Mouse (Mus musculus) CD4-positive, CD25-positive, alpha-beta regulatory T cell, adult 4 months (primary cell): ENCODE data around the gene Fasn. TPM values are rescaled to one million over a fixed set of nuclear protein-coding genes. Genes with fewer than 3 reads are reported as not detected.

Source experiments
- polyA plus RNA-seq, 2 experiments: library from polyadenylated mRNA; unstranded; fragments of 100-300 nt; shearing (Covaris generic); gene quantifications; one replicate each; pipeline ENCODE4 v1.2.1; 2017

The Fasn gene
- polyA plus RNA-seq, 2 experiments from 2014 or later, result 24.1 to 34.8 TPM

Other genes starting within 250 kb of the Fasn start
- gene Arhgdia, start 242.9 kb downstream of the Fasn start, polyA plus RNA-seq, result 100 to 1,000 TPM; 554 to 866 TPM
- 10 to 100 TPM in 1 of 2 experiments, 1 to 10 TPM in 1; 8.5 to 42.6 TPM for gene Alyref, start 226.2 kb downstream of the Fasn start, polyA plus RNA-seq
- 100 to 1,000 TPM; 122 to 134 TPM for gene Anapc11, start 226.1 kb downstream of the Fasn start, polyA plus RNA-seq
- gene Npb, start 216.1 kb downstream of the Fasn start, polyA plus RNA-seq, result not detected
- gene Pcyt2, start 206.6 kb downstream of the Fasn start, polyA plus RNA-seq, result 100 to 1,000 TPM; 101 to 179 TPM
- 10 to 100 TPM; 66.4 to 66.7 TPM for gene Sirt7, start 199.3 kb downstream of the Fasn start, polyA plus RNA-seq
- 10 to 100 TPM; 11.3 to 16.0 TPM for gene Mafg, start 190.9 kb downstream of the Fasn start, polyA plus RNA-seq
- gene Pycr1, start 180.8 kb downstream of the Fasn start, polyA plus RNA-seq, result 1 to 10 TPM; 1.5 to 1.8 TPM
- gene Myadml2, start 176.4 kb downstream of the Fasn start, polyA plus RNA-seq, result not detected
- gene Notum, start 163.4 kb downstream of the Fasn start, polyA plus RNA-seq, result not detected
- 100 to 1,000 TPM in 1 of 2 experiments, 10 to 100 TPM in 1; 82.3 to 134 TPM for gene Aspscr1, start 151.6 kb downstream of the Fasn start, polyA plus RNA-seq
- gene Cenpx, start 110.8 kb downstream of the Fasn start, polyA plus RNA-seq, result 100 to 1,000 TPM; 152 to 156 TPM
- gene Lrrc45, start 110.6 kb downstream of the Fasn start, polyA plus RNA-seq, result 10 to 100 TPM; 26.8 to 34.4 TPM
- not detected for gene Rac3, start 103.1 kb downstream of the Fasn start, polyA plus RNA-seq
- gene Dcxr, start 97.3 kb downstream of the Fasn start, polyA plus RNA-seq, result 10 to 100 TPM; 15.1 to 17.4 TPM
- gene Cbr2, start 92.4 kb downstream of the Fasn start, polyA plus RNA-seq, result not detected
- 10 to 100 TPM in 1 of 2 experiments, 1 to 10 TPM in 1; 3.6 to 24.6 TPM for gene Hmga1b, start 61.8 kb downstream of the Fasn start, polyA plus RNA-seq
- gene Rfng, start 40.3 kb downstream of the Fasn start, polyA plus RNA-seq, result 1 to 10 TPM; 2.8 to 4.1 TPM
- 100 to 1,000 TPM; 126 to 160 TPM for gene Gps1, start 40.3 kb downstream of the Fasn start, polyA plus RNA-seq
- 10 to 100 TPM; 31.4 to 35.3 TPM for gene Dus1l, start 28.1 kb downstream of the Fasn start, polyA plus RNA-seq
- gene Ccdc57, start 108.3 kb upstream of the Fasn start, polyA plus RNA-seq, result 1 to 10 TPM in 1 of 2 experiments, under 1 TPM in 1; 0.12 to 1.1 TPM
- gene Slc16a3, start 123.9 kb upstream of the Fasn start, polyA plus RNA-seq, result 1 to 10 TPM; 3.5 to 5.3 TPM
- gene Csnk1d, start 166.8 kb upstream of the Fasn start, polyA plus RNA-seq, result 10 to 100 TPM; 50.4 to 78.2 TPM
- gene Cd7, start 214.9 kb upstream of the Fasn start, polyA plus RNA-seq, result 10 to 100 TPM; 79.5 to 90.2 TPM
- gene Sectm1b, start 239.0 kb upstream of the Fasn start, polyA plus RNA-seq, result not detected